Mouse (Mus musculus) MEL (cell line): ENCODE data around the gene Mmp2. TPM values are rescaled to one million over a fixed set of nuclear protein-coding genes. Genes with fewer than 3 reads are reported as not detected.

Experiments
- DNase-seq: peaks from one replicate; pipeline ENCODE4 v3.0.0; 2011; ENCODE audit warnings: low read depth, low spot score
- H3K27ac ChIP-seq: 2 replicates; pipeline ENCODE4 v1.5.1; 2012; ENCODE audit warnings: low read depth, mild to moderate bottlenecking, control low read depth, low read length, moderate library complexity; ENCODE audit not compliant: control insufficient read depth
- H3K27me3 ChIP-seq, 2 experiments: fragments of 150-350 bp in 1 of 2; sonication (generic) in 1 of 2; 2 replicates each; pipeline ENCODE4 v1.6.1; 2012; ENCODE audit warnings: low read length in 2 of 2, mild to moderate bottlenecking in 2 of 2, improper control_type of control experiment in 1 of 2, moderate library complexity in 1 of 2; ENCODE audit not compliant: insufficient read depth in 2 of 2, control insufficient read depth in 1 of 2
- H3K36me3 ChIP-seq, 2 experiments: 2 replicates each; pipeline ENCODE4 v1.6.1; 2012 to 2014; ENCODE audit warnings: low read length in 2 of 2, improper control_type of control experiment in 1 of 2, inconsistent platforms in 1 of 2, mild to moderate bottlenecking in 1 of 2; ENCODE audit not compliant: insufficient read depth in 2 of 2, control insufficient read depth in 1 of 2
- H3K4me1 ChIP-seq, 2 experiments: fragments of 150-350 bp in 1 of 2; sonication (generic) in 1 of 2; 2 replicates each; pipeline ENCODE4 v1.6.1; 2012; ENCODE audit warnings: low read length in 2 of 2, improper control_type of control experiment in 1 of 2, mild to moderate bottlenecking in 1 of 2; ENCODE audit not compliant: insufficient read depth in 2 of 2, control insufficient read depth in 1 of 2
- H3K4me3 ChIP-seq, 2 experiments: fragments of 150-350 bp in 1 of 2; sonication (generic) in 1 of 2; 2 replicates each; pipeline ENCODE4 v1.5.1; 2012; ENCODE audit warnings: low read depth in 2 of 2, low read length in 2 of 2, mild to moderate bottlenecking in 2 of 2, moderate library complexity in 2 of 2, control low read depth in 1 of 2, improper control_type of control experiment in 1 of 2; ENCODE audit not compliant: control insufficient read depth in 1 of 2, insufficient read depth in 1 of 2
- H3K79me2 ChIP-seq: 2 replicates; pipeline ENCODE4 v1.6.1; 2012; ENCODE audit warnings: mild to moderate bottlenecking, low read length, moderate library complexity; ENCODE audit not compliant: control insufficient read depth, poor library complexity, insufficient read depth
- H3K9ac ChIP-seq: 2 replicates; pipeline ENCODE4 v1.6.1; 2012; ENCODE audit warnings: low read depth, mild to moderate bottlenecking, control low read depth, low read length, moderate library complexity; ENCODE audit not compliant: control insufficient read depth, poor library complexity, severe bottlenecking
- H3K9me3 ChIP-seq: fragments of 150-350 bp; sonication (generic); replicated peaks from 2 replicates; pipeline ENCODE4 v1.6.1; 2012; ENCODE audit warnings: mild to moderate bottlenecking, low read length, improper control_type of control experiment, moderate library complexity; ENCODE audit not compliant: insufficient read depth
- BHLHE40 ChIP-seq: IDR thresholded peaks from 2 replicates; pipeline ENCODE4 v1.6.1; 2012; ENCODE audit warnings: low read depth, mild to moderate bottlenecking, inconsistent platforms, low read length, improper control_type of control experiment, borderline replicate concordance
- EP300 ChIP-seq, 2 experiments: IDR thresholded peaks; 2 replicates each; pipeline ENCODE4 v1.6.1; 2011; ENCODE audit warnings: improper control_type of control experiment in 2 of 2, low read length in 2 of 2, low read depth in 1 of 2, mild to moderate bottlenecking in 1 of 2
- HCFC1 ChIP-seq: IDR thresholded peaks from 2 replicates; pipeline ENCODE4 v1.6.1; 2012; ENCODE audit warnings: low read depth, mild to moderate bottlenecking, inconsistent platforms, low read length, improper control_type of control experiment, moderate library complexity
- MAFK ChIP-seq: IDR thresholded peaks from 2 replicates; pipeline ENCODE4 v1.6.1; 2011; ENCODE audit warnings: low read depth, mild to moderate bottlenecking, low read length, improper control_type of control experiment, borderline replicate concordance
- MAX ChIP-seq: IDR thresholded peaks from 2 replicates; pipeline ENCODE4 v1.6.1; 2011; ENCODE audit warnings: low read length, improper control_type of control experiment
- NELFE ChIP-seq: IDR thresholded peaks from 2 replicates; pipeline ENCODE4 v1.6.1; 2011; ENCODE audit warnings: low read depth, low read length, improper control_type of control experiment
- POLR2AphosphoS2 ChIP-seq: IDR thresholded peaks from 2 replicates; pipeline ENCODE4 v1.6.1; 2011; ENCODE audit warnings: low read length, improper control_type of control experiment
- POLR2AphosphoS5 ChIP-seq: IDR thresholded peaks from 2 replicates; pipeline ENCODE4 v1.6.1; 2012; ENCODE audit warnings: low read depth, borderline replicate concordance, mild to moderate bottlenecking, inconsistent platforms, low read length, moderate library complexity, mixed read lengths
- TCF12 ChIP-seq: IDR thresholded peaks from 2 replicates; pipeline ENCODE4 v1.6.1; 2014; ENCODE audit warnings: low read depth, mild to moderate bottlenecking, inconsistent platforms, low read length, improper control_type of control experiment, moderate library complexity
- USF1 ChIP-seq: IDR thresholded peaks from 2 replicates; pipeline ENCODE4 v1.6.1; 2014; ENCODE audit warnings: low read depth, mild to moderate bottlenecking, inconsistent platforms, low read length, improper control_type of control experiment, moderate library complexity
- ZNF384 ChIP-seq: IDR thresholded peaks from 2 replicates; pipeline ENCODE4 v1.6.1; 2012; ENCODE audit warnings: low read depth, mild to moderate bottlenecking, inconsistent platforms, low read length, improper control_type of control experiment
- polyA plus RNA-seq, 2 experiments: library from polyadenylated mRNA; stranded (reverse) in 1 of 2; unstranded in 1 of 2; fragments of >175 nt in 1 of 2; fragments of >200 nt in 1 of 2; gene quantifications; 2 replicates each; pipeline versions ENCODE4 v1.2.1 to v1.2.4; 2012; ENCODE audit warnings: low replicate concordance in 2 of 2, low read depth in 1 of 2; ENCODE audit not compliant: insufficient read length in 2 of 2, insufficient read depth in 1 of 2, missing spikeins in 1 of 2
- total RNA-seq: library from RNA; depleted of rRNA; stranded (reverse); fragments of 300-350 nt; gene quantifications from 2 replicates; pipeline ENCODE4 v1.2.3, GENCODE M21; 2012; rRNA removed

Gene Mmp2
- total and polyA plus RNA-seq, 3 experiments: 0.25 TPM; not detected in 2

DNA sequence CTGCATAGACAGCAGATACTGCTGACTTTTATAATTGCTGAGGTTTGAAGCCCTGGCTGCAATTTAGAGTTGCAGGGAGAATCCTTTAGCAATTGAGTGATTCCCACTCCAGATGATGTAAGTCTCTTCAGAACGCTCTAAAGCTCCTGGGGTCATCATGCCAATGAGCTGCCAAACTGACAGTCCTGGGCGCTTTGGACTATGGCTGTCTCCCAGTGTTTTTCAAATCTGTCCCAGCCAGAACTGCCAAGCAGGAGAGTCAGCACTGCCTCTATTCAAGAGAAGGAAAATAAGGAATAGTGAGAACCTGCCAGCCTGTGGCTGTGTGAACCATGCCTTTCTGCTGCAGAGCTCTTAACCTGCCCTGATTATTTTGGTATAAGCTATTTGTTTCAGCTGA is 75.9 kb downstream of the Mmp2 start:
- Histone ChIP-seq H3K27me3 (no peaks in the 10 kb centered on the region), H3K9me3 (no peaks in the 10 kb centered on the region), H3K9ac (no peak overlapping the region)
- no peak for TF ChIP-seq MAFK
- TF ChIP-seq POLR2AphosphoS5: no peak
- no peak for TF ChIP-seq ZNF384
- TF ChIP-seq BHLHE40: no peak
- TF ChIP-seq NELFE: no peak
- TF ChIP-seq POLR2AphosphoS2: no peak
- no peak for TF ChIP-seq MAX
- TF ChIP-seq USF1: no peak
- no peak for TF ChIP-seq TCF12
- no peak for TF ChIP-seq EP300 (IDR thresholded peaks at IDR 0.05; ENCODE audit: low read depth in 1 of 2, low read length in 2 of 2)
- TF ChIP-seq HCFC1: no peak
- TF ChIP-seq, all 39 proteins: peak for 0
- Histone ChIP-seq H3K4me1 (no peaks in the 10 kb centered on the region), H3K36me3 (peaks cover 0 to 2% of the 10 kb centered on the region in 2 experiments; a peak in 1 of 4 replicates), H3K27ac (no peak overlapping the region), H3K4me3 (no peak overlapping the region), H3K79me2 (no peaks in the 10 kb centered on the region)
- DNase-seq: no peak

Other genes with a start within 250 kb of the Mmp2 start
- not detected in 2 replicates for gene Irx6, start 153.0 kb upstream of the Mmp2 start, total RNA-seq
- not detected for gene Irx6, start 153.0 kb upstream of the Mmp2 start, polyA plus RNA-seq
- 5.2 and 5.9 TPM in 2 replicates for gene Lpcat2, start 28.0 kb downstream of the Mmp2 start, total RNA-seq
- 1 to 10 TPM in 1 of 2 experiments, not detected in 1; 7.5 TPM for gene Lpcat2, start 28.0 kb downstream of the Mmp2 start, polyA plus RNA-seq
- 0.16 and 0.62 TPM in 2 replicates for gene Capns2, start 74.1 kb downstream of the Mmp2 start, total RNA-seq
- under 1 TPM in 1 of 2 experiments, not detected in 1; 0.21 TPM for gene Capns2, start 74.1 kb downstream of the Mmp2 start, polyA plus RNA-seq
- not detected in 2 replicates for gene Slc6a2, start 132.8 kb downstream of the Mmp2 start, total RNA-seq
- gene Slc6a2, start 132.8 kb downstream of the Mmp2 start, polyA plus RNA-seq: under 1 TPM in 1 of 2 experiments, not detected in 1; 0.03 TPM
- gene Ces1a, start 220.9 kb downstream of the Mmp2 start, total RNA-seq: not detected in 2 replicates
- not detected for gene Ces1a, start 220.9 kb downstream of the Mmp2 start, polyA plus RNA-seq